Comparison of ENCODE assay signal across 20 mouse cellular contexts in the genomic region with DNA sequence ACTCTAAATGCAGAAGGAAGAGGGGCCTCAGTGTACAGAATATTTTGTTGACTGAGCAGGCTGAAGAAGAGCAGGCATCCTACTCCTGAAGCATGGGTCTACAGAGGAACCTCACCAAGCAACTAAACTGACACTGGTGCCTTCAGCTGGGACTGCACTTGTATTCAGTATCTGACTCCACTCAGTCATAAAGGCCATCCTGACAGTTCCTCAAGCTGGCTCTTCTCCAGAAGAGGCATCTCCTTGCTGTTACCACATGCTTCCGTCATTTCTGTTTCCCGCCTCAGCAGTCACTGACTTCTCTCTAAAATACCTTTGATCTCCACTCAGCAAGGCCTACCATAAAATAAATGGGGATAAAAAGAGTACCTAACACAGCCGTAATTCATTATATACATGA. TPM values are rescaled to one million over a fixed set of nuclear protein-coding genes. Genes with fewer than 3 reads are reported as not detected.
A peak's percentile ranks its signal among the peaks of the same experiment; 100 is the strongest.
DNase-seq lines count a peak whose midpoint lies in the region; ATAC-seq and TF ChIP-seq lines count a peak whose summit lies in the region.
"Had no signal": no experiment of that assay in that cellular context is flagged by ENCODE, and none has a peak within 500 bp of the region (broad histone marks: within the 10 kb centered on the region; RNA-seq: fewer than 3 reads in every experiment).

No protein-coding gene starts in this region.

- H3K4me1 ChIP-seq in lung, embryonic 14.5 days (ENCODE audit: insufficient read depth): peaks cover 9% of the 10 kb centered on the region; the same call in 1 of the 2 replicates
- H3K4me1 ChIP-seq: liver, embryonic 15.5 days had no signal

- ATAC-seq in lung, embryonic 14.5 days (ENCODE audit: insufficient read depth): no peak
- peak; percentile 32; the same call in 1 of the 2 replicates for ATAC-seq in megakaryocyte progenitor cell, adult 5-6 weeks (replicated peaks; ENCODE audit: poor library complexity)
- ATAC-seq: forebrain, embryonic 15.5 days; intestine, embryonic 15.5 days; midbrain, embryonic 13.5 days; Patski had no signal

- no peak overlapping the region for H3K4me2 ChIP-seq in lung, embryonic 14.5 days
- H3K4me2 ChIP-seq: forebrain, embryonic 15.5 days; heart, embryonic 13.5 days; hindbrain, embryonic 14.5 days; intestine, embryonic 15.5 days; kidney, embryonic 15.5 days; liver, embryonic 15.5 days; midbrain, embryonic 13.5 days; neural tube, embryonic 13.5 days had no signal

- H3K27ac ChIP-seq in lung, embryonic 14.5 days (ENCODE audit: low read depth): no peak overlapping the region
- H3K27ac ChIP-seq: forebrain, embryonic 15.5 days; heart, embryonic 13.5 days; hindbrain, embryonic 14.5 days; intestine, embryonic 15.5 days; kidney, embryonic 15.5 days; liver, embryonic 15.5 days; macrophage; midbrain, embryonic 13.5 days; neural tube, embryonic 13.5 days had no signal

- no peak for TF ChIP-seq CTCF in lung, embryonic 14.5 days (IDR thresholded peaks at IDR 0.05; ENCODE audit: low read depth)

- WGBS in lung, embryonic 14.5 days: 43% methylated on average over 3 of the region's 3 CpGs

- H3K9me3 ChIP-seq in lung, embryonic 14.5 days (ENCODE audit: low read depth, low read length): no peaks in the 10 kb centered on the region
- H3K9me3 ChIP-seq: forebrain, embryonic 15.5 days; heart, embryonic 13.5 days; intestine, embryonic 15.5 days; kidney, embryonic 15.5 days; liver, embryonic 15.5 days; midbrain, embryonic 13.5 days; neural tube, embryonic 13.5 days had no signal

- no peak overlapping the region for H3K9ac ChIP-seq in lung, embryonic 14.5 days
- H3K9ac ChIP-seq: forebrain, embryonic 15.5 days; heart, embryonic 13.5 days; hindbrain, embryonic 14.5 days; intestine, embryonic 15.5 days; kidney, embryonic 15.5 days; liver, embryonic 15.5 days; midbrain, embryonic 13.5 days; neural tube, embryonic 13.5 days had no signal

- H3K27me3 ChIP-seq in lung, embryonic 14.5 days (ENCODE audit: insufficient read depth, low read length): no peaks in the 10 kb centered on the region
- H3K27me3 ChIP-seq: forebrain, embryonic 15.5 days; heart, embryonic 13.5 days; intestine, embryonic 15.5 days; kidney, embryonic 15.5 days; liver, embryonic 15.5 days; midbrain, embryonic 13.5 days; neural tube, embryonic 13.5 days; Patski had no signal

- no peak overlapping the region for H3K4me3 ChIP-seq in lung, embryonic 14.5 days (ENCODE audit: low read depth, low read length)
- H3K4me3 ChIP-seq: forebrain, embryonic 15.5 days; heart, embryonic 13.5 days; intestine, embryonic 15.5 days; kidney, embryonic 15.5 days; liver, embryonic 15.5 days; midbrain, embryonic 13.5 days; neural tube, embryonic 13.5 days had no signal

- H3K36me3 ChIP-seq in lung, embryonic 14.5 days (ENCODE audit: insufficient read depth): no peaks in the 10 kb centered on the region
- H3K36me3 ChIP-seq: forebrain, embryonic 15.5 days; heart, embryonic 13.5 days; intestine, embryonic 15.5 days; kidney, embryonic 15.5 days; liver, embryonic 15.5 days; midbrain, embryonic 13.5 days; neural tube, embryonic 13.5 days had no signal

- peak; percentile 28 for DNase-seq in adrenal gland, postnatal 14 days
- no peak for DNase-seq in adrenal gland, postnatal 25 days
- peak; percentile 56 for DNase-seq in lung, embryonic 14.5 days
- no peak for DNase-seq in lung, postnatal 36 days
- DNase-seq in cerebellum, adult 8-10 months: peak; percentile 13
- no peak for DNase-seq in urinary bladder, postnatal 4 days (ENCODE audit: low spot score in 2 of 2)
- DNase-seq in embryo, embryonic 9.5 days (ENCODE audit: extremely low spot score): no peak
- DNase-seq: right cerebral cortex, adult 18-20 months; thymus, postnatal 14 days had no signal

RNA-seq across cellular contexts. Expression of gene Rev3l, which starts 44.1 kb away (rescaled TPM):
- total RNA-seq in adrenal gland, postnatal 14 days (2021): 26.9 and 34.8 TPM in 2 replicates
- total RNA-seq in adrenal gland, postnatal 25 days (2021): 27.6 and 31.1 TPM in 2 replicates
- polyA plus RNA-seq in lung, embryonic 14.5 days (2014; fragmentation: Nextera tagmentation; extraction: Ambion mirVana): 30.3 TPM in 2 replicates
- total RNA-seq in megakaryocyte progenitor cell, adult 5-6 weeks (2015): 35.6 and 40.7 TPM in 2 replicates
- 18.8 and 23.7 TPM in 2 replicates for total RNA-seq in megakaryocyte progenitor cell, adult 5-6 weeks (2017)

Comparison
In these comparisons a context has a peak if more than half of its experiments do, and no peak if none do; other contexts are left out.
1. DNase-seq: peak in adrenal gland, postnatal 14 days (single experiment), lung, embryonic 14.5 days (single experiment) and cerebellum, adult 8-10 months (single experiment); none in adrenal gland, postnatal 25 days (single experiment), lung, postnatal 36 days (single experiment), urinary bladder, postnatal 4 days (0 of 2) and embryo, embryonic 9.5 days (single experiment).